Mouse (Mus musculus): ENCODE results near the gene Slu7. TPM values are rescaled to one million over a fixed set of nuclear protein-coding genes. Genes with fewer than 3 reads are reported as not detected.
A peak's percentile ranks its signal among the peaks of the same experiment; 100 is the strongest.

Slu7 gene
- polyA plus RNA-seq, 1 experiment from 2014 or later, result 59.9 TPM

GRCm38 (mm10) chr11:43434024-43434407 is 472 bp downstream of the Slu7 start:
- Histone ChIP-seq H3K27me3 (ENCODE audit: low read depth, poor library complexity, severe bottlenecking) (no peaks in the 10 kb centered on the region), H3K4me1 (peaks cover 9% of the 10 kb centered on the region), H3K9me3 (replicated peaks) (no peaks in the 10 kb centered on the region), H3K36me3 (peaks cover 19% of the 10 kb centered on the region), H3K4me3 (peak overlapping the region; percentile 86), H3K27ac (peak overlapping the region; percentile 83)
- no peak for DNase-seq (ENCODE audit: low spot score)
- WGBS, result 3% methylated on average over 9 of the region's 9 CpGs

- no peaks in the 10 kb centered on the region for H3K9me3 ChIP-seq (replicated peaks)
- DNase-seq (ENCODE audit: low spot score), result no peak
- H3K4me1 ChIP-seq, result no peaks in the 10 kb centered on the region
- H3K4me3 ChIP-seq, result no peak overlapping the region
- H3K27ac ChIP-seq, result no peak overlapping the region
- WGBS, result 96% methylated on average over 10 of the region's 10 CpGs
- no peaks in the 10 kb centered on the region for H3K27me3 ChIP-seq (ENCODE audit: low read depth, poor library complexity, severe bottlenecking)
- H3K36me3 ChIP-seq, result peaks cover 88% of the 10 kb centered on the region
Observed at GRCm38 (mm10) chr11:43441121-43441520, 7.6 kb downstream of the Slu7 start.

- Histone ChIP-seq H3K36me3 (peaks cover 96% of the 10 kb centered on the region), H3K9me3 (replicated peaks) (no peaks in the 10 kb centered on the region), H3K27ac (no peak overlapping the region), H3K4me1 (no peaks in the 10 kb centered on the region), H3K4me3 (no peak overlapping the region), H3K27me3 (ENCODE audit: low read depth, poor library complexity, severe bottlenecking) (no peaks in the 10 kb centered on the region)
- DNase-seq (ENCODE audit: low spot score), result no peak
- 95% methylated on average over 13 of the region's 13 CpGs for WGBS
Observed at GRCm38 (mm10) chr11:43443183-43443582, 9.6 kb downstream of the Slu7 start.

- Histone ChIP-seq H3K4me3 (no peak overlapping the region), H3K36me3 (peaks cover 31% of the 10 kb centered on the region), H3K27me3 (ENCODE audit: low read depth, poor library complexity, severe bottlenecking) (no peaks in the 10 kb centered on the region), H3K4me1 (no peaks in the 10 kb centered on the region), H3K27ac (no peak overlapping the region), H3K9me3 (replicated peaks) (no peaks in the 10 kb centered on the region)
- 97% methylated on average over 2 of the region's 2 CpGs for WGBS
- DNase-seq (ENCODE audit: low spot score), result no peak
Observed at GRCm38 (mm10) chr11:43449916-43450315, 16.4 kb downstream of the Slu7 start.

GRCm38 (mm10) chr11:43451322-43451721 is 17.8 kb downstream of the Slu7 start:
- no peak overlapping the region for H3K27ac ChIP-seq
- no peak overlapping the region for H3K4me3 ChIP-seq
- H3K27me3 ChIP-seq (ENCODE audit: low read depth, poor library complexity, severe bottlenecking), result no peaks in the 10 kb centered on the region
- no peaks in the 10 kb centered on the region for H3K4me1 ChIP-seq
- no peaks in the 10 kb centered on the region for H3K9me3 ChIP-seq (replicated peaks)
- whole genome bisulfite sequencing, result 69% methylated on average over 4 of the region's 4 CpGs
- peaks cover 17% of the 10 kb centered on the region for H3K36me3 ChIP-seq
- no peak for DNase-seq (ENCODE audit: low spot score)

- 86% methylated on average over 2 of the region's 2 CpGs for WGBS
- DNase-seq (ENCODE audit: low spot score), result no peak
- no peak overlapping the region for H3K27ac ChIP-seq
- H3K36me3 ChIP-seq, result peaks cover 8% of the 10 kb centered on the region
- H3K27me3 ChIP-seq (ENCODE audit: low read depth, poor library complexity, severe bottlenecking), result no peaks in the 10 kb centered on the region
- H3K4me3 ChIP-seq, result no peak overlapping the region
- H3K4me1 ChIP-seq, result no peaks in the 10 kb centered on the region
- H3K9me3 ChIP-seq (replicated peaks), result no peaks in the 10 kb centered on the region
Observed at GRCm38 (mm10) chr11:43452266-43452665, 18.7 kb downstream of the Slu7 start.

GRCm38 (mm10) chr11:43463204-43463603 is 29.7 kb downstream of the Slu7 start:
- H3K36me3 ChIP-seq, result no peaks in the 10 kb centered on the region
- H3K9me3 ChIP-seq (replicated peaks), result no peaks in the 10 kb centered on the region
- H3K4me3 ChIP-seq, result no peak overlapping the region
- DNase-seq (ENCODE audit: low spot score), result no peak
- 95% methylated on average over 25 of the region's 25 CpGs for WGBS
- no peaks in the 10 kb centered on the region for H3K4me1 ChIP-seq
- no peaks in the 10 kb centered on the region for H3K27me3 ChIP-seq (ENCODE audit: low read depth, poor library complexity, severe bottlenecking)
- H3K27ac ChIP-seq, result no peak overlapping the region

- H3K4me3 ChIP-seq, result no peak overlapping the region
- peaks cover 7% of the 10 kb centered on the region for H3K4me1 ChIP-seq
- H3K9me3 ChIP-seq (replicated peaks), result no peaks in the 10 kb centered on the region
- DNase-seq (ENCODE audit: low spot score), result no peak
- H3K27me3 ChIP-seq (ENCODE audit: low read depth, poor library complexity, severe bottlenecking), result peaks cover 20% of the 10 kb centered on the region; the same call in 1 of the 2 replicates
- H3K27ac ChIP-seq, result no peak overlapping the region
- H3K36me3 ChIP-seq, result no peaks in the 10 kb centered on the region
- WGBS, result 67% methylated on average over 5 of the region's 5 CpGs
Observed at GRCm38 (mm10) chr11:43470118-43470517, 36.6 kb downstream of the Slu7 start.

GRCm38 (mm10) chr11:43470881-43471820 is 37.6 kb downstream of the Slu7 start:
- no peaks in the 10 kb centered on the region for H3K9me3 ChIP-seq (replicated peaks)
- H3K27me3 ChIP-seq (ENCODE audit: low read depth, poor library complexity, severe bottlenecking), result peaks cover 24% of the 10 kb centered on the region; the same call in 1 of the 2 replicates
- DNase-seq (ENCODE audit: low spot score), result no peak
- no peak overlapping the region for H3K27ac ChIP-seq
- WGBS, result 82% methylated on average over 6 of the region's 6 CpGs
- H3K4me1 ChIP-seq, result peaks cover 7% of the 10 kb centered on the region
- no peak overlapping the region for H3K4me3 ChIP-seq
- no peaks in the 10 kb centered on the region for H3K36me3 ChIP-seq

- Histone ChIP-seq H3K9me3 (replicated peaks) (no peaks in the 10 kb centered on the region), H3K4me3 (no peak overlapping the region), H3K27me3 (ENCODE audit: low read depth, poor library complexity, severe bottlenecking) (peaks cover 24% of the 10 kb centered on the region; the same call in 1 of the 2 replicates), H3K36me3 (no peaks in the 10 kb centered on the region), H3K27ac (no peak overlapping the region), H3K4me1 (peaks cover 7% of the 10 kb centered on the region)
- DNase-seq (ENCODE audit: low spot score), result no peak
- WGBS, result 40% methylated on average over 1 of the region's 1 CpGs
Observed at GRCm38 (mm10) chr11:43473115-43473514, 39.6 kb downstream of the Slu7 start.

- H3K27me3 ChIP-seq (ENCODE audit: low read depth, poor library complexity, severe bottlenecking), result peaks cover 24% of the 10 kb centered on the region; the same call in 1 of the 2 replicates
- no peaks in the 10 kb centered on the region for H3K9me3 ChIP-seq (replicated peaks)
- peak overlapping the region; percentile 45 for H3K4me3 ChIP-seq
- H3K4me1 ChIP-seq, result peaks cover 7% of the 10 kb centered on the region
- 63% methylated on average over 15 of the region's 15 CpGs for WGBS
- H3K36me3 ChIP-seq, result no peaks in the 10 kb centered on the region
- peak; percentile 20 for DNase-seq (ENCODE audit: low spot score)
- 0 out of 2 replicates have a peak overlapping the region, but pooled peaks have one; percentile 32 for H3K27ac ChIP-seq
Observed at GRCm38 (mm10) chr11:43473635-43474224, 40.2 kb downstream of the Slu7 start.

- no peaks in the 10 kb centered on the region for H3K36me3 ChIP-seq
- peaks cover 13% of the 10 kb centered on the region for H3K4me1 ChIP-seq
- peak within 1 kb of the TSS; percentile 45 for H3K4me3 ChIP-seq
- peaks cover 24% of the 10 kb centered on the region; the same call in 1 of the 2 replicates for H3K27me3 ChIP-seq (ENCODE audit: low read depth, poor library complexity, severe bottlenecking)
- no peaks in the 10 kb centered on the region for H3K9me3 ChIP-seq (replicated peaks)
- peak within 1 kb of the TSS; percentile 32; the same call in 1 of the 2 replicates for H3K27ac ChIP-seq
- DNase-seq (ENCODE audit: low spot score), result peak; percentile 58
- 4% methylated on average over 24 of the region's 24 CpGs for WGBS
Observed at GRCm38 (mm10) chr11:43474225-43474774, 40.8 kb downstream of the Slu7 start, which contains the start of gene C1qtnf2. TSS of gene C1qtnf2 (plus strand) at chr11:43474276.

- Histone ChIP-seq H3K4me3 (no peak overlapping the region), H3K36me3 (no peaks in the 10 kb centered on the region), H3K4me1 (peaks cover 54% of the 10 kb centered on the region), H3K27me3 (ENCODE audit: low read depth, poor library complexity, severe bottlenecking) (peaks cover 12% of the 10 kb centered on the region; the same call in 1 of the 2 replicates), H3K9me3 (replicated peaks) (no peaks in the 10 kb centered on the region), H3K27ac (no peak overlapping the region)
- DNase-seq (ENCODE audit: low spot score), result no peak
- WGBS, result 68% methylated on average over 3 of the region's 3 CpGs
Observed at GRCm38 (mm10) chr11:43479376-43479775, 45.8 kb downstream of the Slu7 start.
